Mouse (Mus musculus) brain, embryonic 14.5 days (tissue): Measurements from ENCODE around the gene Zswim8.

Experiments
- CTCF ChIP-seq: fragments of 200-500 bp; IDR thresholded peaks from 2 replicates; pipeline ENCODE4 v1.5.1; 2012; ENCODE audit warnings: inconsistent platforms, mild to moderate bottlenecking, moderate library complexity, borderline replicate concordance; ENCODE audit not compliant: insufficient read depth, insufficient read length; ENCODE audit errors: extremely low read depth
- POLR2A ChIP-seq: fragments of 200-500 bp; IDR thresholded peaks from 2 replicates; pipeline ENCODE4 v1.6.1; 2012; ENCODE audit warnings: mild to moderate bottlenecking, inconsistent platforms, borderline replicate concordance; ENCODE audit not compliant: poor library complexity, insufficient read depth, insufficient read length, severe bottlenecking; ENCODE audit errors: extremely low read depth

DNA sequence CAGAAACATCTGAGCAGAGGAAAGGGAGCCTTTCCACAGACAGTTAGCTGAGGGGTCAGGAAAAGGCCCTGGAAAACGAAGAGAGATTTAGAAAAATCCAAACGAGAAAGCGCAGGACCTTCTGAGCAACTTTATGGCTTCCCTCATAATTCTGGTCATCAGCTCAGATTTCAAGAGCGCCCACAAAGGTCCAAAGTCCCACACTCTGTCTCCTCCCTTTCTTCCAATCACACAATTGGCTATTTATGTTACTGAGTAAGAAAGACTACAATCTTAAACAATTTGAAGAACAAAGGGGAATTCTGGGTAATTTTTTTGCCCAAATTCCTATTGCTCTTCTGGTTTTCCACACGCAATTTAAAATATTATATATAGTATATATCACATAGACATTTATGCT, 43.2 kb downstream of the Zswim8 start:
- TF ChIP-seq POLR2A, result no peak
- TF ChIP-seq CTCF, result no peak
